Mouse (Mus musculus) cerebellum, adult 2 months (tissue): ENCODE measurements around the gene Sec22a.

Experiments used
- CTCF ChIP-seq: fragments of 200-500 bp; IDR thresholded peaks from 2 replicates; pipeline ENCODE4 v1.5.1; 2011; ENCODE audit warnings: low read depth, mild to moderate bottlenecking, control low read depth, low read length, moderate library complexity, borderline replicate concordance; ENCODE audit not compliant: insufficient read depth
- POLR2A ChIP-seq: fragments of 200-500 bp; IDR thresholded peaks from 2 replicates; pipeline ENCODE4 v1.6.1; 2011; ENCODE audit warnings: low read length, control low read depth, borderline replicate concordance; ENCODE audit not compliant: insufficient read depth

DNA sequence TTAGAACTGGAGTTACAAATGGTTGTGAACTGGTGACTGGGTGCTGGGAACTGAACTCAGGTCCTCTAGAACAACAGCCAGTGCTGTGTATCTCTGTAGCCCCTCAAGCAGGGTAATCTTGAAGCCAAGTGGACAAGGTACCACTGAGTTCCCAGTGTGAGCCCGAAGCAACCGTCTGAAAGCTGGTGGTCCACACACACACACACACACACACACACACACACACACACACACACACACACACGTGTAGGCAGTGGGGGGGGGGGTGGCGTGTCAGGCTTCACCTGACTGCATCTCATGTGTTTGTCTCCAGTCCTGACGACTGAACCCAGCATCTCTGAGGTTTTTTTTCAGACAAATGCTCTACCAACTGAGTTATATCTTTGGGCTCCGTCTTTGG is 63.6 kb downstream of the Sec22a start:
- TF ChIP-seq CTCF (no peak), POLR2A (no peak)
